Mouse (Mus musculus) CH12.LX (cell line): ENCODE measurements at regions not wholly inside any gene's neighbourhood (a gene's known extent, or its start where the extent isn't known, plus 50 kb on each side); places are given as distances from the start of the nearest gene placed in this dataset.

ENCODE experiments used
- DNase-seq: peaks from one replicate; pipeline ENCODE4 v3.0.0-alpha.2; 2013; ENCODE audit errors: extremely low read depth
- H3K27ac ChIP-seq: 2 replicates; pipeline ENCODE4 v1.5.1; 2012; ENCODE audit warnings: low read depth, mild to moderate bottlenecking, control low read depth, moderate library complexity; ENCODE audit not compliant: insufficient read depth
- H3K27me3 ChIP-seq: replicated peaks from 2 replicates; pipeline ENCODE3; 2012; ENCODE audit warnings: inconsistent platforms
- H3K36me3 ChIP-seq, 2 experiments: replicated peaks in 1 of 2; 2 replicates each; pipeline versions ENCODE3 to v1.6.1; 2012; ENCODE audit warnings: inconsistent platforms in 1 of 2, low read length in 1 of 2, mild to moderate bottlenecking in 1 of 2, mixed read lengths in 1 of 2, moderate library complexity in 1 of 2; ENCODE audit not compliant: control insufficient read depth in 1 of 2, insufficient read depth in 1 of 2
- H3K4me1 ChIP-seq, 2 experiments: 2 replicates each; pipeline ENCODE4 v1.6.1; 2012; ENCODE audit warnings: inconsistent platforms in 1 of 2, moderate library complexity in 1 of 2; ENCODE audit not compliant: insufficient read depth in 2 of 2, control insufficient read depth in 1 of 2
- H3K4me2 ChIP-seq: 2 replicates; pipeline ENCODE4 v1.6.1; 2012; ENCODE audit warnings: low read depth, mild to moderate bottlenecking, control low read depth; ENCODE audit not compliant: poor library complexity, insufficient read depth, severe bottlenecking
- H3K4me3 ChIP-seq, 3 experiments: fragments of 150-350 bp in 1 of 3; sonication (generic) in 1 of 3; replicated peaks in 1 of 3; 2 replicates each; pipeline versions ENCODE3 to v1.5.1; 2011 to 2012; ENCODE audit warnings: low read depth in 2 of 3, low read length in 2 of 3, mild to moderate bottlenecking in 2 of 3, moderate library complexity in 2 of 3, control low read depth in 1 of 3, improper control_type of control experiment in 1 of 3, inconsistent platforms in 1 of 3, mixed read lengths in 1 of 3; ENCODE audit not compliant: poor library complexity in 1 of 3
- H3K79me2 ChIP-seq: replicated peaks from 2 replicates; pipeline ENCODE4 v1.6.1; 2012; ENCODE audit warnings: mild to moderate bottlenecking, moderate library complexity; ENCODE audit not compliant: control insufficient read depth, poor library complexity, insufficient read depth, severe bottlenecking; ENCODE audit errors: extremely low read depth
- H3K9ac ChIP-seq: 2 replicates; pipeline ENCODE4 v1.6.1; 2012; ENCODE audit warnings: low read depth, mild to moderate bottlenecking, control low read depth, moderate library complexity; ENCODE audit not compliant: insufficient read depth
- H3K9me3 ChIP-seq: replicated peaks from 2 replicates; pipeline ENCODE3; 2012; ENCODE audit warnings: low read length, inconsistent platforms, mixed read lengths
- BHLHE40 ChIP-seq: IDR thresholded peaks from 2 replicates; pipeline ENCODE4 v1.6.1; 2011; ENCODE audit warnings: mild to moderate bottlenecking, low read depth, low read length, improper control_type of control experiment
- CHD1 ChIP-seq: IDR thresholded peaks from 2 replicates; pipeline ENCODE4 v1.6.1; 2012; ENCODE audit warnings: low read depth, low read length, improper control_type of control experiment, inconsistent platforms
- CHD2 ChIP-seq: IDR thresholded peaks from 2 replicates; pipeline ENCODE4 v1.6.1; 2011; ENCODE audit warnings: low read length, improper control_type of control experiment
- CTCF ChIP-seq, 2 experiments: IDR thresholded peaks in 1 of 2; conservative IDR thresholded peaks in 1 of 2; 2 replicates each; pipeline ENCODE4 v1.5.1; 2011 to 2012; ENCODE audit warnings: low read depth in 2 of 2, low read length in 2 of 2, improper control_type of control experiment in 1 of 2, inconsistent platforms in 1 of 2, mild to moderate bottlenecking in 1 of 2, moderate library complexity in 1 of 2
- E2F4 ChIP-seq: IDR thresholded peaks from 2 replicates; pipeline ENCODE4 v1.6.1; 2011; ENCODE audit warnings: low read depth, low read length, improper control_type of control experiment; ENCODE audit not compliant: insufficient replicate concordance
- ETS1 ChIP-seq: conservative IDR thresholded peaks from 2 replicates; pipeline ENCODE4 v1.6.1; 2012; ENCODE audit warnings: low read depth, mild to moderate bottlenecking, inconsistent platforms, low read length, improper control_type of control experiment, moderate library complexity
- HCFC1 ChIP-seq: IDR thresholded peaks from 2 replicates; pipeline ENCODE4 v1.6.1; 2012; ENCODE audit warnings: low read depth, mild to moderate bottlenecking, inconsistent platforms, low read length, improper control_type of control experiment
- IRF4 ChIP-seq: IDR thresholded peaks from 2 replicates; pipeline ENCODE4 v1.6.1; 2014; ENCODE audit warnings: low read depth, mild to moderate bottlenecking, inconsistent platforms, low read length, improper control_type of control experiment
- JUN ChIP-seq: IDR thresholded peaks from 2 replicates; pipeline ENCODE4 v1.6.1; 2011; ENCODE audit warnings: low read depth, mild to moderate bottlenecking, low read length, improper control_type of control experiment, moderate library complexity; ENCODE audit not compliant: insufficient read depth
- MAFK ChIP-seq: IDR thresholded peaks from 2 replicates; pipeline ENCODE4 v1.6.1; 2011; ENCODE audit warnings: low read length, improper control_type of control experiment; ENCODE audit not compliant: insufficient replicate concordance
- MAX ChIP-seq: IDR thresholded peaks from 2 replicates; pipeline ENCODE4 v1.6.1; 2011; ENCODE audit warnings: low read length, improper control_type of control experiment
- MEF2A ChIP-seq: IDR thresholded peaks from 2 replicates; pipeline ENCODE4 v1.6.1; 2014; ENCODE audit warnings: low read depth, mild to moderate bottlenecking, inconsistent platforms, low read length, improper control_type of control experiment, borderline replicate concordance
- MXI1 ChIP-seq: IDR thresholded peaks from 2 replicates; pipeline ENCODE4 v1.6.1; 2011; ENCODE audit warnings: mild to moderate bottlenecking, low read depth, low read length, improper control_type of control experiment
- MYC ChIP-seq: IDR thresholded peaks from 2 replicates; pipeline ENCODE4 v1.6.1; 2011; ENCODE audit warnings: low read depth, mild to moderate bottlenecking, improper control_type of control experiment, low read length
- NELFE ChIP-seq: IDR thresholded peaks from 2 replicates; pipeline ENCODE4 v1.6.1; 2011; ENCODE audit warnings: low read depth, low read length, improper control_type of control experiment
- NRF1 ChIP-seq: IDR thresholded peaks from 2 replicates; pipeline ENCODE4 v1.6.1; 2014; ENCODE audit warnings: low read depth, mild to moderate bottlenecking, inconsistent platforms, low read length, improper control_type of control experiment, moderate library complexity
- PAX5 ChIP-seq: IDR thresholded peaks from 2 replicates; pipeline ENCODE4 v1.6.1; 2012; ENCODE audit warnings: low read length, inconsistent platforms, mixed read lengths
- POLR2A ChIP-seq: IDR thresholded peaks from 2 replicates; pipeline ENCODE4 v1.6.1; 2011; ENCODE audit warnings: low read depth, mild to moderate bottlenecking, improper control_type of control experiment, low read length
- POLR2AphosphoS2 ChIP-seq: IDR thresholded peaks from 2 replicates; pipeline ENCODE4 v1.6.1; 2011; ENCODE audit warnings: low read depth, low read length, improper control_type of control experiment
- RAD21 ChIP-seq: IDR thresholded peaks from 2 replicates; pipeline ENCODE4 v1.6.1; 2011; ENCODE audit warnings: low read depth, mild to moderate bottlenecking, low read length, improper control_type of control experiment, moderate library complexity
- RCOR1 ChIP-seq: conservative IDR thresholded peaks from 2 replicates; pipeline ENCODE4 v1.6.1; 2012; ENCODE audit warnings: low read depth, mild to moderate bottlenecking, inconsistent platforms, low read length, improper control_type of control experiment
- SMC3 ChIP-seq: IDR thresholded peaks from 2 replicates; pipeline ENCODE4 v1.6.1; 2011; ENCODE audit warnings: low read depth, low read length, improper control_type of control experiment
- TBP ChIP-seq: conservative IDR thresholded peaks from 2 replicates; pipeline ENCODE4 v1.6.1; 2011; ENCODE audit warnings: low read depth, low read length, improper control_type of control experiment
- UBTF ChIP-seq: IDR thresholded peaks from 2 replicates; pipeline ENCODE4 v1.6.1; 2012; ENCODE audit warnings: low read depth, mild to moderate bottlenecking, inconsistent platforms, low read length, improper control_type of control experiment, moderate library complexity
- USF1 ChIP-seq: IDR thresholded peaks from 2 replicates; pipeline ENCODE4 v1.6.1; 2014; ENCODE audit warnings: low read depth, mild to moderate bottlenecking, inconsistent platforms, low read length, improper control_type of control experiment
- USF2 ChIP-seq: conservative IDR thresholded peaks from 2 replicates; pipeline ENCODE4 v1.6.1; 2011; ENCODE audit warnings: low read depth, low read length, improper control_type of control experiment
- ZC3H11A ChIP-seq: IDR thresholded peaks from 2 replicates; pipeline ENCODE4 v1.6.1; 2012; ENCODE audit warnings: low read depth, mild to moderate bottlenecking, inconsistent platforms, low read length, improper control_type of control experiment
- ZNF384 ChIP-seq: IDR thresholded peaks from 2 replicates; pipeline ENCODE4 v1.6.1; 2012; ENCODE audit warnings: low read depth, low read length, improper control_type of control experiment, inconsistent platforms
- dilution Hi-C: fragments of 300-500 bp; cut with MboI; formaldehyde crosslinking; loops from 2 replicates; pipeline ENCODE4 v1.14.3; 2020; ENCODE audit warnings: low sequenced_read_pairs; ENCODE audit not compliant: extremely low pct_unique_long_range_greater_than_20kb, extremely low pct_ligation_motif_present
- in situ Hi-C: fragments of 300-500 bp; cut with MboI; formaldehyde crosslinking; loops from 3 replicates; pipeline ENCODE4 v1.14.3; 2019; ENCODE audit warnings: low sequenced_read_pairs, low pct_ligation_motif_present, low pct_unique_long_range_greater_than_20kb, mixed read lengths

- Histone ChIP-seq H3K4me3 (no peak overlapping the region), H3K4me2 (no peak overlapping the region), H3K9me3 (no peaks in the 10 kb centered on the region), H3K9ac (no peak overlapping the region), H3K27me3 (peaks cover 53% of the 10 kb centered on the region), H3K36me3 (no peaks in the 10 kb centered on the region), H3K79me2 (no peaks in the 10 kb centered on the region), H3K4me1 (no peaks in the 10 kb centered on the region), H3K27ac (no peak overlapping the region)
- dilution Hi-C loops: no loop called here
- in situ Hi-C loops: loop anchor here (25.0 kb wide), 1 partner anchor 327 kb away; the partner anchor contains the start of gene Onecut1
- TF ChIP-seq SMC3 (no peak), NELFE (no peak), MXI1 (no peak), USF2 (no peak), CTCF (conservative IDR thresholded peaks at IDR 0.05 in 1 of 2, IDR thresholded peaks at IDR 0.05 in 1 of 2; ENCODE audit: low read depth in 2 of 2, low read length in 2 of 2) (no peak), ZC3H11A (no peak), BHLHE40 (no peak), MAX (no peak), ETS1 (no peak), E2F4 (no peak), POLR2AphosphoS2 (no peak), TBP (no peak), RAD21 (no peak), USF1 (no peak), NRF1 (no peak)
- DNase-seq: peak; percentile 12
Measured at GRCm38 (mm10) chr9:74534976-74535375, 326.7 kb upstream of the Onecut1 start.

- Histone ChIP-seq H3K4me1 (peaks cover 0 to 4% of the 10 kb centered on the region in 2 experiments; a peak in 2 of 4 replicates), H3K36me3 (no peaks in the 10 kb centered on the region), H3K27me3 (peaks cover 26% of the 10 kb centered on the region), H3K9me3 (no peaks in the 10 kb centered on the region), H3K4me3 (no peak overlapping the region), H3K9ac (no peak overlapping the region), H3K4me2 (peak overlapping the region; percentile 40; the same call in 1 of the 2 replicates), H3K79me2 (no peaks in the 10 kb centered on the region), H3K27ac (no peak overlapping the region)
- no peak for DNase-seq
- dilution Hi-C loops: no loop called here
- TF ChIP-seq SMC3 (no peak), ZC3H11A (no peak), ETS1 (no peak), IRF4 (no peak), MYC (no peak), CHD1 (no peak), CHD2 (no peak), POLR2A (no peak), USF1 (no peak), PAX5 (no peak), JUN (no peak), ZNF384 (no peak), RAD21 (no peak), UBTF (no peak), HCFC1 (no peak), RCOR1 (no peak), MEF2A (no peak), MAFK (no peak)
- in situ Hi-C loops: no loop called here
Measured at GRCm38 (mm10) chr9:74556116-74556515, 305.6 kb upstream of the Onecut1 start.
